Mouse (Mus musculus) hindbrain, embryonic 12.5 days (tissue): ENCODE results near the gene Snapc5. TPM values are rescaled to one million over a fixed set of nuclear protein-coding genes. Genes with fewer than 3 reads are reported as not detected.

Source experiments
- ATAC-seq: fragments of 200-750 bp; cut with Nextera tagmentation; 2 replicates; pipeline ENCODE4 v1.8.0; 2017; ENCODE audit warnings: moderate TSS enrichment; ENCODE audit not compliant: low FRiP score
- H3K27ac ChIP-seq: fragments of 300-500 bp; sonication (generic); 2 replicates; pipeline ENCODE4 v1.5.1; 2016; ENCODE audit warnings: mild to moderate bottlenecking
- H3K27me3 ChIP-seq: fragments of 300-500 bp; sonication (generic); 2 replicates; pipeline ENCODE4 v1.6.1; 2016; ENCODE audit warnings: mild to moderate bottlenecking
- H3K36me3 ChIP-seq: fragments of 300-500 bp; sonication (generic); 2 replicates; pipeline ENCODE4 v1.6.1; 2016; ENCODE audit warnings: mild to moderate bottlenecking
- H3K4me1 ChIP-seq: fragments of 300-500 bp; sonication (generic); 2 replicates; pipeline ENCODE4 v1.6.1; 2016
- H3K4me2 ChIP-seq: fragments of 300-500 bp; sonication (generic); replicated peaks from 2 replicates; pipeline ENCODE4 v1.6.1; 2016; ENCODE audit warnings: mild to moderate bottlenecking
- H3K4me3 ChIP-seq: fragments of 300-500 bp; sonication (generic); 2 replicates; pipeline ENCODE4 v1.5.1; 2016; ENCODE audit warnings: mild to moderate bottlenecking
- H3K9ac ChIP-seq: fragments of 300-500 bp; sonication (generic); 2 replicates; pipeline ENCODE4 v1.6.1; 2016; ENCODE audit warnings: mild to moderate bottlenecking, moderate library complexity
- H3K9me3 ChIP-seq: fragments of 300-500 bp; sonication (generic); replicated peaks from 2 replicates; pipeline ENCODE4 v1.6.1; 2016; ENCODE audit warnings: mild to moderate bottlenecking
- WGBS: fragments of 180-500 bp; shearing (Covaris S2); methylation state at CpG from one replicate; pipeline ENCODE4 v1.1.7; 2016; 5-methylcytosine and 5-hydroxymethylcytosine counted together
- polyA plus RNA-seq: library from polyadenylated mRNA; unstranded; fragments of >200 nt; fragmentation: Nextera tagmentation; extraction: Ambion mirVana; gene quantifications from 2 replicates; pipeline ENCODE4 v1.2.1, GENCODE M21; 2016

Gene Snapc5
- polyA plus RNA-seq, 1 experiment from 2014 or later = 36.2 TPM

DNA sequence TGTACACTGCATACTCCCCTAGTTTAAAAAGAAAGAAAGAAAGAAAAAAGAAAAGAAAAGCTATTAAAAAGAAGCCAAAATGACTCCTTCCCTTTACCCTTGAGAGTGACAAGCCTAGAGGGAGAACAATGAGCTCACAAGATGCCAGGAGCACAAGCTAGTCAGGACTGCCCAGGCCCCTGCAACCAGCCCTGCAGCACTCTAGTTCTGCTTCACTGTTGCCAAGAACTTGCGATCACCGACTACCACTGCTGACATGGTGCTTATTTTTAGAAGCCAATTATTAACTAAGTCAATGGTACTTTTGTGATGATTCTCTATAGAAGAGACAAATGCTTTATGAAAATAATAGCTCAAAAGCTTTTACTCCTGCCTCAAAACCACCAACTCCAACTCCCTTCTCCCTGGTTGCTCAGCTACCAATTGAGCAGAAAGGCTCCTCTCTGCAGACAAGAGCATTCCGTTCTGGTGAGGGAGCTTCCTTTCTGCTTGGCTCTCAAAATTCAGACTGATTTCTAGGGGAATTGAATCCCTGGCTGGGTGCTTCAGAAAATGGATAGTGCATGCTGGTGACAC is 28.5 kb downstream of the Snapc5 start:
- Histone ChIP-seq H3K4me1 (no peaks in the 10 kb centered on the region), H3K36me3 (peaks cover 39% of the 10 kb centered on the region), H3K4me2 (no peak overlapping the region), H3K9ac (no peak overlapping the region), H3K9me3 (no peaks in the 10 kb centered on the region), H3K27me3 (no peaks in the 10 kb centered on the region), H3K27ac (no peak overlapping the region), H3K4me3 (no peak overlapping the region)
- ATAC-seq = no peak
- WGBS = 79% methylated on average over 3 of the region's 3 CpGs

- H3K27me3 ChIP-seq = no peaks in the 10 kb centered on the region
- no peaks in the 10 kb centered on the region for H3K9me3 ChIP-seq
- H3K4me3 ChIP-seq = no peak overlapping the region
- H3K4me2 ChIP-seq = no peak overlapping the region
- WGBS = 90% methylated on average over 17 of the region's 17 CpGs
- no peak overlapping the region for H3K9ac ChIP-seq
- H3K4me1 ChIP-seq = no peaks in the 10 kb centered on the region
- H3K27ac ChIP-seq = no peak overlapping the region
- ATAC-seq = no peak
- peaks cover 20% of the 10 kb centered on the region for H3K36me3 ChIP-seq
Measured at GRCm38 (mm10) chr9:64214452-64214851, 35.4 kb downstream of the Snapc5 start.

GRCm38 (mm10) chr9:64216090-64216489 is 37.0 kb downstream of the Snapc5 start:
- 94% methylated on average over 4 of the region's 4 CpGs for WGBS
- no peaks in the 10 kb centered on the region for H3K9me3 ChIP-seq
- no peak overlapping the region for H3K4me3 ChIP-seq
- no peaks in the 10 kb centered on the region for H3K4me1 ChIP-seq
- H3K4me2 ChIP-seq = no peak overlapping the region
- H3K9ac ChIP-seq = no peak overlapping the region
- H3K27me3 ChIP-seq = no peaks in the 10 kb centered on the region
- peaks cover 11% of the 10 kb centered on the region for H3K36me3 ChIP-seq
- no peak overlapping the region for H3K27ac ChIP-seq
- ATAC-seq = no peak

DNA sequence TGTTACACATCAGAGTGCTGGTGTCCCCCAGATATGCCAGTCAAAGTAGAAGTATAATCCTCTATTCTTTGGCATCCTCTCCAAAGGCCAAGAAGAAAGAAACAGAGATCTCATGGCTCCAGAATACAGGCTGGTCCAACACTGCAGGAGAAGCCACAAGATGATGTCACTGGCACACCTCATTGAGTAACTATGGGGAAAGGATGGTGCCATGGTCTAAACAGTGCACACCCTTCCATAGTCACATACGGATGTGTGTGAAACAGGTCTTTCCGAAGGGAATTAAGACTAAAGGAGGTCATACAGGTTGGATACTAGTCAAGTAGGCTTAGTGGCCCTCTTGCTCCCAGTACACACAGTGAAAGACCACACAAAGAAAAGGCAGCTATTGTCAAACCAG is 37.6 kb downstream of the Snapc5 start:
- Histone ChIP-seq H3K36me3 (peaks cover 8% of the 10 kb centered on the region), H3K27ac (no peak overlapping the region), H3K9ac (no peak overlapping the region), H3K4me1 (no peaks in the 10 kb centered on the region), H3K4me3 (no peak overlapping the region), H3K9me3 (no peaks in the 10 kb centered on the region), H3K4me2 (no peak overlapping the region), H3K27me3 (no peaks in the 10 kb centered on the region)
- no peak for ATAC-seq
- WGBS = 95% methylated on average over 2 of the region's 2 CpGs

DNA sequence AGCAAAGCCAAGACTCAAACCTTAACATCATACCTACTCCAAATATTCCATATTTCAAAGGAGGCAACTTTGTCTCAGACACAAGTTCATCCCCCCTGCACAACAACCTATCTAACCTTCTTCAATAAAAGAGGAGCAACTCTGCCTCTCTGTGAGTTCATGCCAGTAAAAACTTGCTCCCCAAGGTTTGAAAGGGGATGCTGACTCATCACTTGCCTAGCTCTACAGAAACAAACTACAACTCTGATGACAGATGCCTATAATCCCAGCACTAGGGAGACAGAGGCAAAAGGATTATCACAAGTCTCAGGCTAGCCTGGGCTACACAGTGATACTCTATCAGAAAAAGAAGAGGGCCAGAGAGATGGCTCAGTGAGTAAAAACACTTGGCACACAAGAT is 38.8 kb downstream of the Snapc5 start:
- Histone ChIP-seq H3K9ac (no peak overlapping the region), H3K4me2 (no peak overlapping the region), H3K4me1 (no peaks in the 10 kb centered on the region), H3K27me3 (no peaks in the 10 kb centered on the region), H3K9me3 (no peaks in the 10 kb centered on the region), H3K4me3 (no peak overlapping the region), H3K36me3 (no peaks in the 10 kb centered on the region), H3K27ac (no peak overlapping the region)
- ATAC-seq = no peak

- Histone ChIP-seq H3K36me3 (no peaks in the 10 kb centered on the region), H3K27ac (no peak overlapping the region), H3K9ac (no peak overlapping the region), H3K27me3 (no peaks in the 10 kb centered on the region), H3K9me3 (no peaks in the 10 kb centered on the region), H3K4me3 (no peak overlapping the region), H3K4me1 (no peaks in the 10 kb centered on the region), H3K4me2 (no peak overlapping the region)
- WGBS = 73% methylated on average over 1 of the region's 1 CpGs
- no peak for ATAC-seq
Measured at GRCm38 (mm10) chr9:64219305-64219704, 40.2 kb downstream of the Snapc5 start.

GRCm38 (mm10) chr9:64219772-64220420 is 40.8 kb downstream of the Snapc5 start:
- Histone ChIP-seq H3K9ac (no peak overlapping the region), H3K4me3 (no peak overlapping the region), H3K27ac (no peak overlapping the region), H3K36me3 (no peaks in the 10 kb centered on the region), H3K9me3 (no peaks in the 10 kb centered on the region), H3K27me3 (no peaks in the 10 kb centered on the region), H3K4me1 (no peaks in the 10 kb centered on the region), H3K4me2 (no peak overlapping the region)
- 90% methylated on average over 10 of the region's 10 CpGs for WGBS
- ATAC-seq = no peak

DNA sequence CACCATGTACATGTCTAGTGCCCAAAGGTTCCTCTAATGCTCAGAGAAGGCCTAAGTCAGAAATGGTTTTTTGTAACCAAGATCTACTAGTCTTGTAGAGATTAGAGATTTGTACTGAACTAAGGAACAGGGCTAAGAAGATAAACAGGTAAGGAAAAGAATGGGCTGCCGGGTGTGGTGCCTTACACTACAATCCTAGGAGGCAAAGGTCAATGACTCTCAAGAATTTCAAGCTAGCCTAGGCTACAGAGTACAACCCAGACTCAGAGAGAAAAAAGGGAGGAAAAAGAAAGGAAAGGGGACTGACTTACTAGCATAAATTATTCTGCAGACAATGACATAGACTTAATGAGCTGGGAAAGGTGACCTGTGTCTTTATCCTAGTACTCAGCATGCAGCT is 41.5 kb downstream of the Snapc5 start:
- no peak overlapping the region for H3K4me2 ChIP-seq
- H3K4me1 ChIP-seq = no peaks in the 10 kb centered on the region
- ATAC-seq = no peak
- H3K27me3 ChIP-seq = no peaks in the 10 kb centered on the region
- H3K9me3 ChIP-seq = no peaks in the 10 kb centered on the region
- WGBS = 56% methylated on average over 1 of the region's 1 CpGs
- H3K9ac ChIP-seq = no peak overlapping the region
- H3K4me3 ChIP-seq = no peak overlapping the region
- no peaks in the 10 kb centered on the region for H3K36me3 ChIP-seq
- H3K27ac ChIP-seq = no peak overlapping the region

DNA sequence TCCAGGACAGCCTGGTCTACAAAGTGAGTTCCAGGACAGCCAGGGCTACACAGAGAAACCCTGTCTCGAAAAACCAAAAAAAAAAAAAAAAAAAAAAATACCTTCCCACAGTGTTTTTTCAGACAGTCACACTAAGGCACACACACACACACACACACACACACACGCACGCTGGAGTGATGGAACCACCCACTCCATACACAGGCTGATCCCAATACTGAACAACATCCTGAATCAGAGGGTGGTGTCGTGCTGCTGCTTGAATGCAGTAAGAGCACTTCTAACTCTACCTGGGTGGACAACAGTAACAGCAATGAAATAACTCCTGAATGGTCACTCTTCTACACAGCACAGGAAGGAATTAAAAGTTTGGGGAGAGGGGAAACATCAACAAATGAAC is 42.4 kb downstream of the Snapc5 start:
- Histone ChIP-seq H3K4me2 (no peak overlapping the region), H3K36me3 (no peaks in the 10 kb centered on the region), H3K27ac (no peak overlapping the region), H3K9ac (no peak overlapping the region), H3K4me1 (no peaks in the 10 kb centered on the region), H3K9me3 (no peaks in the 10 kb centered on the region), H3K4me3 (no peak overlapping the region), H3K27me3 (no peaks in the 10 kb centered on the region)
- ATAC-seq = no peak
- WGBS = 72% methylated on average over 4 of the region's 4 CpGs

- H3K36me3 ChIP-seq = no peaks in the 10 kb centered on the region
- H3K27ac ChIP-seq = no peak overlapping the region
- no peaks in the 10 kb centered on the region for H3K4me1 ChIP-seq
- 65% methylated on average over 2 of the region's 2 CpGs for WGBS
- H3K9me3 ChIP-seq = no peaks in the 10 kb centered on the region
- no peak for ATAC-seq
- no peak overlapping the region for H3K9ac ChIP-seq
- H3K4me2 ChIP-seq = no peak overlapping the region
- H3K27me3 ChIP-seq = no peaks in the 10 kb centered on the region
- H3K4me3 ChIP-seq = no peak overlapping the region
Measured at GRCm38 (mm10) chr9:64222098-64222497, 43.0 kb downstream of the Snapc5 start.

- Histone ChIP-seq H3K9ac (no peak overlapping the region), H3K4me3 (no peak overlapping the region), H3K4me2 (no peak overlapping the region), H3K27me3 (no peaks in the 10 kb centered on the region), H3K36me3 (no peaks in the 10 kb centered on the region), H3K27ac (no peak overlapping the region), H3K9me3 (no peaks in the 10 kb centered on the region), H3K4me1 (peaks cover 14% of the 10 kb centered on the region; the same call in 1 of the 2 replicates)
- no peak for ATAC-seq
Measured at GRCm38 (mm10) chr9:64225805-64226204, 46.7 kb downstream of the Snapc5 start.

- no peak for ATAC-seq
- H3K4me3 ChIP-seq = no peak overlapping the region
- WGBS = 88% methylated on average over 12 of the region's 12 CpGs
Measured at GRCm38 (mm10) chr9:64227736-64228135, 48.7 kb downstream of the Snapc5 start.

DNA sequence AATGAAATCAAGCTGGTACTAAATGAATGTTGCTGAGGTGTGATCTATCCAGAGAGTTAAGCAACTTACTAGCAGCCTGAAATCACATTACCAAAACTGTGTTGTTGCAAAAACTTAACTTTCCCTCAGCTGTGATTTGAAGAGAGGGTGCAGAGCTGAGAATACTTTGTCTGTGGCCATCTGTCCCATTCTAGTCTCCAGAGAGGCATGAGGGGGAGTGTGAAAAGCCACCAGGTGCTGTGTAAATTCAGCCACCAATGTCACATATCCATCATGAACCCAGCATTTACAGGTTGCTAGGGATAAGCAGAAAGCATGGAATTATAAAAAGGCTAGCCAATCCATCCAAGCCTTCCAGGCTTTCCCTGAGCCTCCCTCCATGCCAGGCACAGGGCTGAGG is 49.9 kb downstream of the Snapc5 start:
- H3K4me3 ChIP-seq = no peak overlapping the region
- H3K27ac ChIP-seq = no peak overlapping the region
- no peaks in the 10 kb centered on the region for H3K27me3 ChIP-seq
- H3K4me1 ChIP-seq = peaks cover 35% of the 10 kb centered on the region
- no peak overlapping the region for H3K9ac ChIP-seq
- no peaks in the 10 kb centered on the region for H3K36me3 ChIP-seq
- no peak for ATAC-seq
- no peak overlapping the region for H3K4me2 ChIP-seq
- H3K9me3 ChIP-seq = no peaks in the 10 kb centered on the region

More at GRCm38 (mm10) chr9:64227736-64228135, 48.7 kb downstream of the Snapc5 start:
- Histone ChIP-seq H3K9me3 (no peaks in the 10 kb centered on the region), H3K4me1 (peaks cover 30% of the 10 kb centered on the region), H3K4me2 (no peak overlapping the region), H3K9ac (no peak overlapping the region), H3K27me3 (no peaks in the 10 kb centered on the region), H3K27ac (no peak overlapping the region), H3K36me3 (no peaks in the 10 kb centered on the region)
